Mouse (Mus musculus) midbrain, embryonic 16.5 days (tissue): ENCODE measurements around the gene Ldlrap1. TPM values are rescaled to one million over a fixed set of nuclear protein-coding genes. Genes with fewer than 3 reads are reported as not detected.
A peak's percentile ranks its signal among the peaks of the same experiment; 100 is the strongest.

Source experiments
- ATAC-seq: fragments of 200-750 bp; cut with Nextera tagmentation; 2 replicates; pipeline ENCODE4 v1.8.0; 2017; ENCODE audit warnings: moderate TSS enrichment
- H3K27ac ChIP-seq: fragments of 300-500 bp; sonication (generic); 2 replicates; pipeline ENCODE4 v1.5.1; 2014; ENCODE audit warnings: mild to moderate bottlenecking, low read length, mixed read lengths
- H3K27me3 ChIP-seq: fragments of 300-500 bp; sonication (generic); 2 replicates; pipeline ENCODE4 v1.6.1; 2014; ENCODE audit warnings: low read depth, low read length, mixed read lengths; ENCODE audit not compliant: control insufficient read depth, insufficient read depth
- H3K36me3 ChIP-seq: fragments of 300-500 bp; sonication (generic); 2 replicates; pipeline ENCODE4 v1.6.1; 2014; ENCODE audit warnings: mild to moderate bottlenecking, low read length, moderate library complexity, mixed read lengths; ENCODE audit not compliant: control insufficient read depth, insufficient read depth
- H3K4me1 ChIP-seq: fragments of 300-500 bp; sonication (generic); 2 replicates; pipeline ENCODE4 v1.6.1; 2014; ENCODE audit warnings: mild to moderate bottlenecking, low read length, mixed read lengths; ENCODE audit not compliant: control insufficient read depth, insufficient read depth
- H3K4me2 ChIP-seq: fragments of 300-500 bp; sonication (generic); 2 replicates; pipeline ENCODE4 v1.6.1; 2014; ENCODE audit warnings: mild to moderate bottlenecking, low read length, mixed read lengths
- H3K4me3 ChIP-seq: fragments of 300-500 bp; sonication (generic); 2 replicates; pipeline ENCODE4 v1.5.1; 2014; ENCODE audit warnings: low read depth, mild to moderate bottlenecking, low read length, moderate library complexity, mixed read lengths
- H3K9ac ChIP-seq: fragments of 300-500 bp; sonication (generic); 2 replicates; pipeline ENCODE4 v1.6.1; 2014; ENCODE audit warnings: low read depth, low read length, mixed read lengths
- H3K9me3 ChIP-seq: fragments of 300-500 bp; sonication (generic); replicated peaks from 2 replicates; pipeline ENCODE4 v1.6.1; 2014; ENCODE audit warnings: mild to moderate bottlenecking, low read length, mixed read lengths; ENCODE audit not compliant: control insufficient read depth, poor library complexity, severe bottlenecking
- WGBS: fragments of 180-500 bp; shearing (Covaris S2); extraction: QIAGEN DNeasy Blood & Tissue Kit; methylation state at CpG from one replicate; pipeline ENCODE4 v1.1.7; 2014; 5-methylcytosine and 5-hydroxymethylcytosine counted together
- polyA plus RNA-seq: library from polyadenylated mRNA; unstranded; fragments of >200 nt; fragmentation: Nextera tagmentation; extraction: Ambion mirVana; gene quantifications from 2 replicates; pipeline ENCODE4 v1.2.1, GENCODE M21; 2015

The Ldlrap1 gene
- polyA plus RNA-seq, 1 experiment from 2014 or later: 2.1 TPM

GRCm38 (mm10) chr4:134766904-134767425, 859 bp downstream of the Ldlrap1 start:
- Histone ChIP-seq H3K27ac (no peak overlapping the region), H3K27me3 (peaks cover 37% of the 10 kb centered on the region), H3K9ac (peak overlapping the region; percentile 63; the same call in 1 of the 2 replicates), H3K9me3 (no peaks in the 10 kb centered on the region), H3K4me3 (peak overlapping the region; percentile 47), H3K36me3 (no peaks in the 10 kb centered on the region), H3K4me1 (peaks cover 10% of the 10 kb centered on the region), H3K4me2 (peak overlapping the region; percentile 96)
- WGBS: 2% methylated on average over 23 of the region's 23 CpGs
- no peak for ATAC-seq

DNA sequence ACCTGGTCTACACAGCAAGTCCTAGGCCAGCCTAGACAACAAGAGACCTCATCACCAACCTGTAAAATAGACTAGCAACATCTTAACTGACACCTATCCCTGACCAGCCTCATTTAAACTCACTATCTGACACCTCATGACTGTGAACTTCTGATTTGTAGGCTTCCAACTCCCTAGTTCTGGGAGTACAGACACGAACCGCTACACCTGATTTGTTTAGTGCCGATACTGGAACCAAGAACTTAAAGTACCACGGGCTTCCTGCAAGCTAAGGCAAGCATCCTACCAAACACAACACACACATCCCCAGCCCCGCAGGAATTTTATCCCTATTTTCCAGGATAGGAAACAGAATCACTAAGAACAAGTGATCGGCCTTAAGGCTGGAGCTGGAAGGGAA, 1.5 kb downstream of the Ldlrap1 start:
- Histone ChIP-seq H3K27ac (no peak overlapping the region), H3K27me3 (peaks cover 37% of the 10 kb centered on the region), H3K4me1 (peaks cover 10% of the 10 kb centered on the region), H3K36me3 (no peaks in the 10 kb centered on the region), H3K4me2 (no peak overlapping the region; the same call in 1 of the 2 replicates), H3K9me3 (no peaks in the 10 kb centered on the region), H3K4me3 (no peak overlapping the region), H3K9ac (no peak overlapping the region)
- WGBS: 69% methylated on average over 6 of the region's 6 CpGs
- no peak for ATAC-seq

DNA sequence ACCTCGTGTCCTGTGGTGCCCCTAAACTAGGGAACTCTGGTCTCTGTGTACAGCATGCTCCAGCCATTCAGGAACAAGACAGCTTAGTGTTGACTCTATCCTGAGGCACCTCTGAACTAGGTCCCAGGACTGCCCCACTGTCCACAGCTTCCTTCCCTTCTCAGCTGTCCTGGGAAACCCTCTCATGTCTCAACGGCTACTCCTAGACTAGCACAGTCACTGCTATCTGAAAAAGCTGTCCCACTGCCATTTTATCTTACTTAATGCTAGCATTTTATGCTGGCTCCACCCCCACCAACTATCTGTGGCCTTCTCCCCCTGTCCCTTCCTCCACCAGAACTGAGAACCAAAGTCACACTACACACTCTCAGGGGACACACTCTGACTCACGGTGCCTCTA, 3.5 kb downstream of the Ldlrap1 start:
- Histone ChIP-seq H3K36me3 (no peaks in the 10 kb centered on the region), H3K9me3 (no peaks in the 10 kb centered on the region), H3K4me3 (no peak overlapping the region), H3K9ac (no peak overlapping the region), H3K27me3 (peaks cover 34% of the 10 kb centered on the region), H3K4me2 (no peak overlapping the region), H3K27ac (no peak overlapping the region), H3K4me1 (peaks cover 10% of the 10 kb centered on the region)
- ATAC-seq: no peak
- 84% methylated on average over 3 of the region's 3 CpGs for WGBS

GRCm38 (mm10) chr4:134762360-134762759, 5.5 kb downstream of the Ldlrap1 start:
- Histone ChIP-seq H3K27ac (no peak overlapping the region), H3K4me1 (peaks cover 4% of the 10 kb centered on the region), H3K4me3 (no peak overlapping the region), H3K27me3 (peaks cover 19% of the 10 kb centered on the region), H3K4me2 (no peak overlapping the region), H3K9ac (no peak overlapping the region), H3K36me3 (no peaks in the 10 kb centered on the region), H3K9me3 (no peaks in the 10 kb centered on the region)
- 86% methylated on average over 6 of the region's 6 CpGs for WGBS
- no peak for ATAC-seq

DNA sequence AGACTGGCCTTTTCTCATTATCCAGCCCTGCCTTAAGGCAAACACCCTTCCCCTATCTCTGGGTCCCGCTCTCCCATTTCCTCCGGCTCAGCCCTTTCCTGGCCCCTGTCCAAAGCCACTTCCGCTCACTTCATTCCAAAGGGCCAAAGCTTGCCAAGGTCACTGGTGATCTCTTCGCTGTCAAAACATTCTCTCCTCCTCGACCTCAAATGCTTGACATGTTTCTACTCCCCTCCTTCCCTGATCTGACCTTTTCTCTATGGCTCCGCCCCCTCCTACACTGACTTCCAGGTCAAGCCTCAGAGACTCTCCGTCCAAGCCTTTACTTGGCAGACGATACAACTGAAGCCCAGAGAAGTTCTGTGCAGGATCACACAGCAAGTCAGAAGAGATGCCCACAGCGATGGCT, 7.0 kb downstream of the Ldlrap1 start:
- no peak overlapping the region for H3K27ac ChIP-seq
- ATAC-seq: no peak
- WGBS: 64% methylated on average over 9 of the region's 9 CpGs
- no peak overlapping the region for H3K9ac ChIP-seq
- no peaks in the 10 kb centered on the region for H3K9me3 ChIP-seq
- no peak overlapping the region for H3K4me2 ChIP-seq
- peaks cover 6% of the 10 kb centered on the region for H3K27me3 ChIP-seq
- no peaks in the 10 kb centered on the region for H3K36me3 ChIP-seq
- no peaks in the 10 kb centered on the region for H3K4me1 ChIP-seq
- no peak overlapping the region for H3K4me3 ChIP-seq

GRCm38 (mm10) chr4:134760281-134760680, 7.5 kb downstream of the Ldlrap1 start:
- Histone ChIP-seq H3K9me3 (no peaks in the 10 kb centered on the region), H3K4me3 (no peak overlapping the region), H3K4me2 (no peak overlapping the region), H3K36me3 (no peaks in the 10 kb centered on the region), H3K27me3 (peaks cover under 1% of the 10 kb centered on the region), H3K27ac (no peak overlapping the region), H3K4me1 (no peaks in the 10 kb centered on the region), H3K9ac (no peak overlapping the region)
- 82% methylated on average over 6 of the region's 6 CpGs for WGBS
- no peak for ATAC-seq

DNA sequence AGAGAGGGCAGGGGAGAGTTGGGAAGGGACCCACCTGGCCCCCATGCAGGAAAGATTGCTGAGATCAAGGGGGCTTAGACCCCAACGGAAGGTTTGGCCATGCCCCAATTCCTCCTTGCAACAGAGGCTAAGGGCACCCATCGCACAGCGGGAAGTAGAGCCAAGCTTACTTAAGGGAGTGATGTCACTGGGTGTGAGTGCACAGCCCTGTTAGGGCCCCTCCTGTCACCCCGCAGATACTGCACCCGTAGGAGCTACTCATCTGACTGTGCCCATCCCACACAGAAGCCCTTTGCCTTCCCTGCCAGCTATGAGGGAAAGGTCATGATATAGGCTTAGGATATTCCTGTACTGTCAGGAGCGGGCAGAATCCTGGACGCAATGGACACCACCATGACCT, 8.3 kb downstream of the Ldlrap1 start:
- ATAC-seq: no peak
- H3K9ac ChIP-seq: no peak overlapping the region
- no peak overlapping the region for H3K27ac ChIP-seq
- H3K36me3 ChIP-seq: no peaks in the 10 kb centered on the region
- 95% methylated on average over 7 of the region's 7 CpGs for WGBS
- H3K4me1 ChIP-seq: peaks cover under 1% of the 10 kb centered on the region; the same call in 1 of the 2 replicates
- H3K4me3 ChIP-seq: no peak overlapping the region
- no peaks in the 10 kb centered on the region for H3K9me3 ChIP-seq
- H3K27me3 ChIP-seq: no peaks in the 10 kb centered on the region; the same call in 1 of the 2 replicates
- no peak overlapping the region for H3K4me2 ChIP-seq

GRCm38 (mm10) chr4:134758922-134759321, 8.9 kb downstream of the Ldlrap1 start:
- H3K4me1 ChIP-seq: peaks cover 7% of the 10 kb centered on the region
- no peaks in the 10 kb centered on the region for H3K9me3 ChIP-seq
- H3K9ac ChIP-seq: no peak overlapping the region
- no peak overlapping the region for H3K27ac ChIP-seq
- H3K36me3 ChIP-seq: no peaks in the 10 kb centered on the region
- no peak overlapping the region for H3K4me3 ChIP-seq
- no peak for ATAC-seq
- 95% methylated on average over 14 of the region's 14 CpGs for WGBS
- no peaks in the 10 kb centered on the region; the same call in 1 of the 2 replicates for H3K27me3 ChIP-seq
- H3K4me2 ChIP-seq: no peak overlapping the region

- no peak overlapping the region for H3K4me2 ChIP-seq
- H3K36me3 ChIP-seq: no peaks in the 10 kb centered on the region
- H3K4me1 ChIP-seq: peaks cover 8% of the 10 kb centered on the region
- H3K9ac ChIP-seq: no peak overlapping the region
- H3K27ac ChIP-seq: no peak overlapping the region
- WGBS: 81% methylated on average over 4 of the region's 4 CpGs
- H3K27me3 ChIP-seq: no peaks in the 10 kb centered on the region; the same call in 1 of the 2 replicates
- no peak overlapping the region for H3K4me3 ChIP-seq
- H3K9me3 ChIP-seq: no peaks in the 10 kb centered on the region
- no peak for ATAC-seq
These were observed 9.5 kb downstream of the Ldlrap1 start for GRCm38 (mm10) chr4:134758367-134758766.
